Mouse (Mus musculus): ENCODE results near the gene Pimreg.

GRCm38 (mm10) chr11:72066330-72066729 lies 24.5 kb downstream of the Pimreg start:
- TF ChIP-seq POLR2A (IDR thresholded peaks at IDR 0.05; ENCODE audit: extremely low read depth, insufficient read depth, low read length) (no peak), CTCF (IDR thresholded peaks at IDR 0.05; ENCODE audit: extremely low read depth, insufficient read depth, low read length) (peak; percentile 42)
